Mouse (Mus musculus): ENCODE data around the gene Slamf7. TPM values are rescaled to one million over a fixed set of nuclear protein-coding genes. Genes with fewer than 3 reads are reported as not detected.
"Not testable (repeated sequence)": the region's sequence is repeated elsewhere in the genome, so short reads cannot be mapped to it uniquely, and the experiment has no call there.

Slamf7 gene
- 2.0 and 5.3 TPM in 2 replicates for polyA plus RNA-seq (2012; rRNA removed)

- DNase-seq (ENCODE audit: low read depth, low spot score), result no peak
- 89% methylated on average over 5 of the region's 5 CpGs for WGBS
Observed at GRCm38 (mm10) chr1:171652734-171653133, at the start of gene Slamf7. Gene Slamf7, minus strand, starts transcription at chr1:171653035.

GRCm38 (mm10) chr1:171698983-171699382, 46.1 kb upstream of the Slamf7 start:
- WGBS, result 16% methylated on average over 6 of the region's 6 CpGs
- no peak for DNase-seq (ENCODE audit: low read depth, low spot score)

GRCm38 (mm10) chr1:171693918-171694317, 41.1 kb upstream of the Slamf7 start:
- no peak for DNase-seq (ENCODE audit: low read depth, low spot score)
- 67% methylated on average over 1 of the region's 1 CpGs for WGBS

- WGBS, result 76% methylated on average over 4 of the region's 4 CpGs
- no peak for DNase-seq (ENCODE audit: low read depth, low spot score)
Observed at GRCm38 (mm10) chr1:171687320-171687719, 34.5 kb upstream of the Slamf7 start.

GRCm38 (mm10) chr1:171684923-171685322, 32.1 kb upstream of the Slamf7 start:
- no peak for DNase-seq (ENCODE audit: low read depth, low spot score)
- WGBS, result 85% methylated on average over 9 of the region's 9 CpGs

- DNase-seq (ENCODE audit: low read depth, low spot score), result no peak
- WGBS, result 80% methylated on average over 14 of the region's 14 CpGs
Observed at GRCm38 (mm10) chr1:171681531-171682299, 28.9 kb upstream of the Slamf7 start, which contains the start of gene Cd48. Gene Cd48, plus strand, starts transcription at chr1:171682009.

GRCm38 (mm10) chr1:171681009-171681408, 28.2 kb upstream of the Slamf7 start:
- DNase-seq (ENCODE audit: low read depth, low spot score), result no peak
- WGBS, result 44% methylated on average over 7 of the region's 7 CpGs

GRCm38 (mm10) chr1:171677721-171678120, 24.9 kb upstream of the Slamf7 start:
- DNase-seq (ENCODE audit: low read depth, low spot score), result no peak
- WGBS, result 58% methylated on average over 1 of the region's 1 CpGs

- DNase-seq (ENCODE audit: low read depth, low spot score), result no peak
Observed at GRCm38 (mm10) chr1:171674467-171674866, 21.6 kb upstream of the Slamf7 start.

GRCm38 (mm10) chr1:171672854-171673475, 20.1 kb upstream of the Slamf7 start:
- WGBS, result 51% methylated on average over 5 of the region's 5 CpGs
- no peak for DNase-seq (ENCODE audit: low read depth, low spot score)

More at GRCm38 (mm10) chr1:171674467-171674866, 21.6 kb upstream of the Slamf7 start:
- WGBS, result 51% methylated on average over 1 of the region's 1 CpGs

GRCm38 (mm10) chr1:171672451-171672850, 19.6 kb upstream of the Slamf7 start:
- 73% methylated on average over 2 of the region's 2 CpGs for WGBS
- not testable (repeated sequence) for DNase-seq (ENCODE audit: low read depth, low spot score)

GRCm38 (mm10) chr1:171667160-171667559, 14.3 kb upstream of the Slamf7 start:
- DNase-seq (ENCODE audit: low read depth, low spot score), result no peak
- WGBS, result 74% methylated on average over 1 of the region's 1 CpGs

GRCm38 (mm10) chr1:171666350-171666749, 13.5 kb upstream of the Slamf7 start:
- DNase-seq (ENCODE audit: low read depth, low spot score), result no peak
- 81% methylated on average over 6 of the region's 6 CpGs for WGBS

- DNase-seq (ENCODE audit: low read depth, low spot score), result no peak
- 83% methylated on average over 2 of the region's 2 CpGs for WGBS
Observed at GRCm38 (mm10) chr1:171663757-171664156, 10.9 kb upstream of the Slamf7 start.

- 62% methylated on average over 2 of the region's 2 CpGs for WGBS
- DNase-seq (ENCODE audit: low read depth, low spot score), result no peak
Observed at GRCm38 (mm10) chr1:171661482-171661881, 8.6 kb upstream of the Slamf7 start.

GRCm38 (mm10) chr1:171660423-171660822, 7.6 kb upstream of the Slamf7 start:
- DNase-seq (ENCODE audit: low read depth, low spot score), result no peak
- WGBS, result 84% methylated on average over 1 of the region's 1 CpGs

GRCm38 (mm10) chr1:171658561-171658991, 5.7 kb upstream of the Slamf7 start:
- WGBS, result 57% methylated on average over 5 of the region's 5 CpGs
- no peak for DNase-seq (ENCODE audit: low read depth, low spot score)

- no peak for DNase-seq (ENCODE audit: low read depth, low spot score)
- WGBS, result 46% methylated on average over 8 of the region's 8 CpGs
Observed at GRCm38 (mm10) chr1:171648840-171649239, 4.0 kb downstream of the Slamf7 start.

GRCm38 (mm10) chr1:171647716-171648115, 5.1 kb downstream of the Slamf7 start:
- DNase-seq (ENCODE audit: low read depth, low spot score), result no peak
- 79% methylated on average over 5 of the region's 5 CpGs for WGBS

GRCm38 (mm10) chr1:171646429-171646940, 6.3 kb downstream of the Slamf7 start:
- WGBS, result 56% methylated on average over 5 of the region's 5 CpGs
- no peak for DNase-seq (ENCODE audit: low read depth, low spot score)

- 71% methylated on average over 7 of the region's 7 CpGs for WGBS
- DNase-seq (ENCODE audit: low read depth, low spot score), result no peak
Observed at GRCm38 (mm10) chr1:171643612-171644011, 9.2 kb downstream of the Slamf7 start.

Data from large intestine, adult 2 months (tissue).